Mouse (Mus musculus) myocyte (in vitro differentiated cells): ENCODE measurements at regions not wholly inside any gene's neighbourhood (a gene's known extent, or its start where the extent isn't known, plus 50 kb on each side); places are given as distances from the start of the nearest gene placed in this dataset.
A peak's percentile ranks its signal among the peaks of the same experiment; 100 is the strongest.

ENCODE experiments used
- MYOD1 ChIP-seq, 3 experiments: IDR thresholded peaks; one replicate each; pipeline ENCODE4 v1.6.1; 2011; ENCODE audit warnings: control low read depth in 2 of 3, low read depth in 2 of 3, mild to moderate bottlenecking in 2 of 3, moderate library complexity in 1 of 3; ENCODE audit not compliant: insufficient read length in 2 of 3, control insufficient read depth in 1 of 3
- POLR2A ChIP-seq: IDR thresholded peaks from one replicate; pipeline ENCODE4 v1.6.1; 2011; ENCODE audit warnings: low read depth, mild to moderate bottlenecking, control low read depth, moderate library complexity; ENCODE audit not compliant: insufficient read length
- POLR2AphosphoS2 ChIP-seq: IDR thresholded peaks from one replicate; pipeline ENCODE4 v1.6.1; 2011; ENCODE audit warnings: low read depth, control low read depth; ENCODE audit not compliant: insufficient read length
- USF1 ChIP-seq: IDR thresholded peaks from one replicate; pipeline ENCODE4 v1.6.1; 2011; ENCODE audit warnings: low read depth, mild to moderate bottlenecking, control low read depth, moderate library complexity

DNA sequence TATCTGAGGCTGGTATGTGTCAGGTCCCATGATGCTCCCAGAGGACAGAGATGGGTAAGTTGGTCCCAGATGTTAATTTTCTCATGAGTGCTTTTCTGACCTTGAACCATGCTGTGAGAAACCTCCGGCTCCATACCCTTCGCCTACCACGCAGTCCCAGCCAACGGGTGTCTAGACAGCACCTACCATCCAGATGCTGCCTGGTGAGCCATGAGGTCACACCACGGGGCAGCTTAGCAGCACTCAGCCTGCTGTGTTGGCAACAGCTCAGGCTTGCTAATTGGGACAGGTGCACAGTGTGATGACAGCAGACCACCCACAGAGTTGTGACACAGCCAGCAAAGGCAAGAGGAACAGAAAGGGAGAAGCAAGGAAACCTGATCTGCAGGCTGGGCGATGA is 122.6 kb downstream of the Adamts1 start:
- TF ChIP-seq POLR2AphosphoS2 (no peak), USF1 (no peak), MYOD1 (IDR thresholded peaks at IDR 0.05; ENCODE audit: control insufficient read depth in 1 of 3, insufficient read length in 2 of 3, low read depth in 2 of 3) (peak in 2 of 3 experiments; percentile 84 to 97), POLR2A (no peak)
